Mouse (Mus musculus): ENCODE data around the gene Utrn.

Gene Utrn

GRCm38 (mm10) chr10:12735695-12736094, 133.5 kb downstream of the Utrn start:
- no peak for DNase-seq (ENCODE audit: low read depth, low spot score)

- no peak for DNase-seq (ENCODE audit: low read depth, low spot score)
These were observed 137.7 kb downstream of the Utrn start for GRCm38 (mm10) chr10:12731459-12731858.

DNA sequence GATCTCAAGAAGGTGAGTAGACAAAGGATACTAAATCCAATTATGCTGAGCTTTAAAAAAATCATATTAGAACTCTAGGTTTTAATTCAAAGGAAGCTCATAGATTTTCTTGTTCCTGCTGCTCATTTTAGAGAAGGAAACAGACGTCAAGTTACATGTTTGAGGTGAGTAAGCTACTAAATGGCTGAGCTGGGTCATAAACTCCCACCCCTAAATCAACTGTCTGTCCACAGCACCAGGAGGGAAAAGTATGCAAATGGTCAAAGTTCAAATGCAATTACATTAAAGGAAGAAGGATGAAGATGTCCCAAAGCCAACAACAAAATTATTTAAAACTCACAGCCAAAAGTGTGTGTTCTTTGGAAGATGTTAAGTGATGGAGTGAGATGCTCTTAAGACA, 139.5 kb downstream of the Utrn start:
- DNase-seq (ENCODE audit: low read depth, low spot score) = no peak

- no peak for DNase-seq (ENCODE audit: low read depth, low spot score)
These were observed 140.1 kb downstream of the Utrn start for GRCm38 (mm10) chr10:12729033-12729432.

GRCm38 (mm10) chr10:12727881-12728280, 141.3 kb downstream of the Utrn start:
- DNase-seq (ENCODE audit: low read depth, low spot score) = no peak

DNA sequence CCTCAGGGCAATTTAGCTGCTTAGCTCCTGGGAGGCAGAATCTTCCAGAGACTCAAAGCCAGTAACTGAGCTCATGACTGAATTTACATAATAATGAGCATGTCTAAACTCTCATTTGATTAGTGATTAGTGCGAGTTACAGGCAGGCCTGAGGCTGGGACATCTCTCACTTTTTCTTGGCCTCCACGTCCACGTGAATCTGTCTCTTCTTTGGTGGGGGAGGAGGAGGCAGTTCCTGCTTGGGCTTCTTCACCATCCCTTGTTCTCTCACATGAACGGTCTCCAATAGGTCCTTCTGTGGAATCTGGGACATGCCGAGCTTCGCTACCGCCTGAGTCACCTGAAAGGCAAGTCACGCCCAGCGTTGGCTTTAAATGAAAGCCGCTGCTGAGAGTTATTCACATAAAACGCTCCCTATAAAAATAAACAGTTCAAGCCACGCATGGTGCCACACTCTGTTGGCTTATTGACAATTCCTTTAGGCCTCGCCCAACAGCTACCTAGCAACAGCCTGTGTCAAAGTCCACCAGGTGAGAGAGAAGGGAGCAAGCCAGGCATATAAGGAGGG, 143.0 kb downstream of the Utrn start:
- no peak for DNase-seq (ENCODE audit: low read depth, low spot score)

DNA sequence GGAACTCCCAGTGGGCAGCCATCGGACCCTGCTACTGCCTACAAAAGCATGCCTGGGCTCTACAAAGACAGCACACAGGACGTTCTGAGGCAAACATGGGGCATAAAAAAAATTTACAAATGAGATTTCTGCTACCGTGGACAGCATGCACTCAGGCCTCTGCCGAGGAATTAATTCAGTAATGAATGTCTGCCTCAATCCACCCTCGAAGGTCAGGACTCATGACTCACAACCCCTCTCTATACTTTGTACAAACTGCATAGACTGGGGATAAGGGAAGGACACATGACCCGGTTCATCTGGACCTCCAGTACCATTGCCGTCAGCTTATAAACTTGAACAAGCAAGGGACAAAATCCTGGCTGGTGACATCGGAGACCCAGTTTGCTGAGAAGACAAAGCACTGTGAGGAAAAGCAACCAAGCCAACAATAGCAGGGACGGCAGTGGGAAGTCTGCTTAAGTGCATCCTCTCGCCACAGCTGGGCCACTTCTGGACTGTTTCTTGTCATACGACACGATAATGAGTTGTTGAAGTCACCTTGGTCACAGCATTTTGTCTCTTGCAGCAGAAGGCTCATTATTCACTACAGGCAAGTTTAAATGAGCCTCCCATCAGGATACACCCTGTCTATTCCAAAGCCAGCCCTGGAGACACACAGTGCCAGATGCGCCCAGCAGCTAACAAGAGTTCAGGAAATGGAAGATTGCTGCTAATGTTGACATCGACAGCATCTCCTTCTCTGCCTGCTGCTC, 144.7 kb downstream of the Utrn start:
- DNase-seq (ENCODE audit: low read depth, low spot score) = no peak

DNA sequence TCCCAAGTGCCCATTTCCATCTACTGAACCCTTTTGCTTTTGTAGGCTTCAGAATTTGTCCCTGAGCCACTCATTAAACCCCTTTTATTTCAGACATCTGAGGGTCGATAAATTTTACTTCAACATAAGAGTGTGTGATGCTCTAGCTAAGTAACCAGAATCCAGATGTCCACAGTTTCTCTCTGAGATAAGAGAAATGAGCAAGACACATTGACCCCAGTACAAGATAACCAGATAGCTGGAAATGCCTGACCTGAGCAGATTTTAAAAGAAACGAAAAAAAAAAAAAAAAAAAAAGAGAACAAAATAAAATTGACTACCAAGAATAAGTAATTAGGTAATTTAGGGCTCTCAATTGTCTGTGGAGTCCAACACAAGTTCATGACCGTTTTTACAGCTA, 145.9 kb downstream of the Utrn start:
- DNase-seq (ENCODE audit: low read depth, low spot score) = no peak

GRCm38 (mm10) chr10:12722111-12722510, 147.1 kb downstream of the Utrn start:
- DNase-seq (ENCODE audit: low read depth, low spot score) = no peak

DNA sequence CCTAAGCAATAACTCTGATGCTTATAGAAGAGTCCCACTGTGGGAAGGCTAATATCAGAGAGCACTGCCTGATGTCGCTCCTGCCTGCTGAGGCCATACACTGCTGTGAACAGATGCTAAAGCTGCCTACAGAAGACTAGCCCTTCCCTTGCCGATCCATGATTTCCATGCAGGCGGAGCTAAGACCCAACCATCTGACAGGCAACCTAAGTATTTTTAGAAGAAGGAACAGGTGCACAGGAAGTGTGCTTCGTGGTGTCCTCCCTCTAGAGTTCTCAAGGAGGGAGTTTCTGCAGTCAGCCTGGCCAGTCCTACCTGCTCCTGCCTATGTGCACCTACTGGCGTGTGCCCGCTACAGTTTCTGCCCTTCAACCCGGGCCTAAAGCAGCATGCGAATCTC, 150.8 kb downstream of the Utrn start:
- no peak for DNase-seq (ENCODE audit: low read depth, low spot score)

- no peak for DNase-seq (ENCODE audit: low read depth, low spot score)
These were observed 151.8 kb downstream of the Utrn start for GRCm38 (mm10) chr10:12717381-12717780.

DNA sequence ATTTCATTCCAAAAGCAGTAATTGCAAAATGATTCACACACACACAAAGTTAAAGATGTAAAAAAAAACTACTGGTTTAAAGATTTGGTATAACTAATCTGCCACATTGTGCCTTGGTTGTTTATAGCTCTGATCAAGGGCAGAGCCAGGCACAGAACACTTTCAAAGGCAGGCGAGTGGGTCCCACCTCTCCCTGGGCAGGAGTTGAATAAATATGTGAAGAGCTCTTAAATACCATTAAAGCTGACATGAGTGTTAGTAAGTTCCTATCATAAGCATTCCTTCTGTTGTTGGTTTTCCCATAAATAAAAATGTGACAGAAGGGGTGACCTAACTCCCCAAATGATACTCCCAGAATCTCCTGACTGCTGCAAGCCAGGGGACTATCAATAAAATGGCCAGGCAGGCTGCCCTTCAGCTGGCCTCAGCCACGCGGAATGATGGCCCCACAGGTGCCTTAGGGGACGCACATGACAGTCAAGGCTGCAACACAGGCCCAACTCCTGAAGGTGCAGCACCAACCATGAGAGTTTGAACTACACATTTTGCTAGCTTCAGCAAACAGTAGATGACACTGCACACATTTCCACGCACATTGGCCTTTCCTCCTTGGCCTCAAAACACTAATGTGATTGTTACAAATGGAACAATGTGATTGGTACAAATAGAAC, 152.4 kb downstream of the Utrn start:
- DNase-seq (ENCODE audit: low read depth, low spot score) = no peak

DNA sequence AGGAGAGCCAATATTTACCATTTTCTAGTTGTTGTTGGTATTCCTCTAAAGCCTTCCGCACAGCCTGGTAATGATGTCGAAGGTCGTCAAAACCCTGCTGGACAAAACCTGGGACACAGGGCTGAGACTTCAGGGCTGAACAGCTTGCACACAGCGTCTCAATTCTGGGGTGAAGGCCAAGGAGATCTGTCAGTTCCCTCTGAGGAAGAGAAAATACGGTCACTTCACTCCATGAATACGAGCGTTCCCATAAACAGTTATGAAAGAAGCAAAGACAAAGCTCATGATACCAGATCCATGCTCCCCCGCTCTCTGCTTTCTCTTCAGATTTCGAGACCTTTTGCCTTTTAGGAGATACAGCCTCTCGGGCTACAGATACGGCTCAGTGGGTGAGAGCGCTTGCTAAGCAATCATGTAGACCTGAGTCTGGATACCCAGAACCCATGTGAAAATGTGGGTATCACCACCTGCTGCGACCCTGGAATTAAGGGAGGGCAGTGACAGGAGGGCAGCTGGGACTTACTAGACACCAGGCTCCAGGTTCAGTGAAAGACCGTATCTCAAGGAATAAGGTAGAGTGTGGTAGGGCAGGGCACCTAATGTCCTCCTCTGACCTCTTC, 155.8 kb downstream of the Utrn start:
- DNase-seq (ENCODE audit: low read depth, low spot score) = no peak

- no peak for DNase-seq (ENCODE audit: low read depth, low spot score)
These were observed 157.8 kb downstream of the Utrn start for GRCm38 (mm10) chr10:12711332-12711831.

- DNase-seq (ENCODE audit: low read depth, low spot score) = no peak
These were observed 162.6 kb downstream of the Utrn start for GRCm38 (mm10) chr10:12706516-12706915.

DNA sequence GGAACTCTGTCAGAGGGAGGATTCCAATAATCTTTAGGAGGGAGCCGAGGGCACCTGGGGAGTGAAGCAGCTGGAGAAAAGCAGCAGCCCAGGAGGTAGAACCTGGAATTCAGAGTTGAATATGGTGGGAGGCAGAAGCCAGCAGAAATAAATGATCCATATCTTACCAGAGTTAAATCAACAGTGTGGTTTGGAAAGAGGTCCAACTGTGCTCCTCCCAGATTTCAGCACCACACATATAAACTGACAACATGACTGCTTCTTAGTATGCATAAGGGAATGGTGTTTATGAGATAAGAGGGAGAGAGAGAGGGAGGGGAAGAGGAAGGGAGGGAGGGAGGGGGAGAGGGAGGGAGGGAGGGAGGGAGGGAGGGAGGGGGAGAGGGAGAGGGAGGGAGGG, 163.2 kb downstream of the Utrn start:
- DNase-seq (ENCODE audit: low read depth, low spot score) = no peak

- DNase-seq (ENCODE audit: low read depth, low spot score) = no peak
These were observed 164.9 kb downstream of the Utrn start for GRCm38 (mm10) chr10:12704290-12704689.

- DNase-seq (ENCODE audit: low read depth, low spot score) = no peak
These were observed 165.6 kb downstream of the Utrn start for GRCm38 (mm10) chr10:12703526-12703925.

DNA sequence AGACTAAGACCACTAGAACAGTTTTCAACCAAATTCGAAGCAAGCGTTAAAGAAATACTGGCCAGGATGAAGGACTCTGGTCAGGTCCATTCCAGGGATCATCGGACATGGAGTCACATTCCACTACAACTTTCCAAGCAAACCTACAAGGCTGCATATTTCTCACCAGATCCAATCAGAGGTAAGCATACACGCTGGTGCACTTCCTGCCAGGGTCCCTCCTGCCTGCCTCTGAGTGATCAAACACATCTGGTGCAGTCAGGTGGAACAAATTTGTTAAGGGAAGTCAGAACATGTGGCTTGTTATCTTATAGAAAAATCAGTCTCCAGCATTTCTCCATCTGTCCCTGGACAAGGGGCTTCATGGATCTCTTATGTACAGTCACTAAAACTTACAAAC, 167.0 kb downstream of the Utrn start:
- DNase-seq (ENCODE audit: low read depth, low spot score) = no peak

GRCm38 (mm10) chr10:12701694-12702093, 167.5 kb downstream of the Utrn start:
- DNase-seq (ENCODE audit: low read depth, low spot score) = no peak

DNA sequence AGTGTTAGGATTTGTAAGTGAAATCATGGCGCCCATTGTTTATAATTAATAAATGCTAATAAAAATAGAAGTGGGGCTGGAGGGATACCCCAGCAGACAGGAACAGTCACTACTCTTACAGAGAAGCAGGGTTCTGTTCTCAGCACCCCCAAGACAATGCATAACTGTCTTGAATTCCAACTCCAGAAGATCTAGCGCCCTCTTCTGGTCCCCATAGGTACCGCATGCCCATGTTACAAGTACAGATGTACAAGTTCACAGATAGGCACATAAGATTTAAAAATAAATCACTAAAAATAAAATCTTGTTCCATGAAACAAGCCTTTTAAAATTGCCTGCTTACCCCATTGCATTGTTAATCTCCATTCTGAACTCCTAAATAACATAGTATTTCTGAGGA, 168.6 kb downstream of the Utrn start:
- DNase-seq (ENCODE audit: low read depth, low spot score) = no peak

GRCm38 (mm10) chr10:12697902-12698301, 171.3 kb downstream of the Utrn start:
- no peak for DNase-seq (ENCODE audit: low read depth, low spot score)
